Mouse (Mus musculus): ENCODE measurements around the gene Lekr1. TPM values are rescaled to one million over a fixed set of nuclear protein-coding genes. Genes with fewer than 3 reads are reported as not detected.
A peak's percentile ranks its signal among the peaks of the same experiment; 100 is the strongest.

Lekr1 gene
- total RNA-seq, 1 experiment from 2014 or later = 7.8 TPM

DNA sequence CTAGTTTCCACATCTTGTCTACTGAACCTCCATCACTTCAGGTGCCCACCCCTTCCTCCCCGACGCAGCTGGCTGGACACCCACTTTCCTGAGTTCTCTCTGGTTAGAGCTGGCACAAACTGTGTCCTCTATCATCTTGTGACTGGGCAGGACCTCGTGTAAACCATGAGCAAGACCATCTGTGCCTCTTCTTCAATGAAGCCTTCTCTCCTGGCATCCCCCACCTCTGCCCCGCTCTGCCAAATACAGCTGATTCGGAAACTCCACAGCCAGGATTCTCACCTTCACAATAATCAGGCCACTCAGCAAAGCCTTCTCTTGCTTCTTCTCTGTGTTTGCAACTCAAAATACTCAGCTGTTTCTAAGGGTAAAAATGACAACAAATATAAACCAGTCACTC is 161.4 kb downstream of the Lekr1 start:
- ATAC-seq (replicated peaks; ENCODE audit: low read depth, poor library complexity, severe bottlenecking) = no peak

DNA sequence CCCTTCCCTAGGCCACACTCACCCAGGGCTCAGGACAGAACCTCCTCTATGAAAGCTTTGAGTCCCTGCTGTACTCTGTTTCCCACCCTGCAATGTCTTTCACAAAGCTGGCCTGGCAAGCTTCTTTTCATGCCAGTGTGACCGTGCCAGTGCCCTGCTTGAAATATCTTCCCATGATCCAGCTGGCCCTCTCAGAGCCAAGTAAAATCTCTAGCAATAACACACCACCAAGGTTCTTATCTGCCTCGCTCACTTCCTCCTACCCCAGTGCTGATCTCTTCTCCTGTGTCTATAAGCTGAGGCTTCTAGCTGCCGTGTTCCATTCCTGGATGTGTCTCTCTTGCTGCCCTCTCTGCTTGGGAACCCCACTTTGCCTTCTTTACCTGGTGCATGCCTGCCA is 162.0 kb downstream of the Lekr1 start:
- peak; percentile 54; the same call in 1 of the 2 replicates for ATAC-seq (replicated peaks; ENCODE audit: low read depth, poor library complexity, severe bottlenecking)

DNA sequence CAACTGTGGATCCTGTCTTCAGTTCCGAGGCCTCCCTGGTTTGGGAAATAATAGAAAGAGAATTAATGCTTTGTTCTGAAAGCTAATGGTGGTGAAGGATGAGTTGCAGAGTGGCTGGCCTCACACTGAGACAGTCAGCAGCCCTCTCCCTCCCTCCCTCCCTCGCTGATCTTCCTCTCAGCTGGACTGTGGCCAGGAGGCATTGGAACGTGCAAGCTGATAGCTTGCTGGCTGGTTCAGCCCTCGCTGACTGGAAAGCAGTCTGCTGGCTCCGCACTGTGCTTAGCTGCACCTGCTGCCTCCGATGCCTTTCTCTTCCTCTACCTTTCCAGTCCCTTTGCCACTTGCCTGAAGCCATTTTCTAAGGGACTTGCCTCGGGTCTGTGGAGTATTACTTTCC is 163.2 kb downstream of the Lekr1 start:
- ATAC-seq (replicated peaks; ENCODE audit: low read depth, poor library complexity, severe bottlenecking) = peak; percentile 35; the same call in 1 of the 2 replicates

- 0 out of 2 replicates have a peak, but pooled peaks have one; percentile 38 for ATAC-seq (replicated peaks; ENCODE audit: low read depth, poor library complexity, severe bottlenecking)
Measured at GRCm38 (mm10) chr3:65829943-65830483, 164.0 kb downstream of the Lekr1 start.

DNA sequence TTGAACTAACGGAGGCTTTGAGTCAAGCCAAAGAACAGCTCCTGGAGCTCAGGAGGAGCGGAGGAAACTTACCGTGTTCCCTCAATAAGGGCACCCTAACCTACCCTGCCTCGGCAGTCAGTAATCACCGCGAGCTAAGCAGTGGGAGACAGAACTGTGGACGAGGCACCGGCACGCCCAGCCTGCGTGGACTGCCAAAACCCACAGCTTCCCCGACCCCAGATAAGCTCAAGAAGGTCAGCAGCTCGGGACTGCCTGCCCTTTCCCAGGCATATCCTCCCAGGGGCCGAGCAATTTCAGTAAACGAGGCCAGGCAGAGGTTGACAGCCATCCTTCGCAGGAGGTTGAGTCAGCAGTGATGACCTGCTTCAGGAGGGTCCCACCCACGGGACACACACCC is 164.8 kb downstream of the Lekr1 start:
- ATAC-seq (replicated peaks; ENCODE audit: low read depth, poor library complexity, severe bottlenecking) = no peak

- ATAC-seq (replicated peaks; ENCODE audit: low read depth, poor library complexity, severe bottlenecking) = no peak
Measured at GRCm38 (mm10) chr3:65832398-65832797, 166.4 kb downstream of the Lekr1 start.

DNA sequence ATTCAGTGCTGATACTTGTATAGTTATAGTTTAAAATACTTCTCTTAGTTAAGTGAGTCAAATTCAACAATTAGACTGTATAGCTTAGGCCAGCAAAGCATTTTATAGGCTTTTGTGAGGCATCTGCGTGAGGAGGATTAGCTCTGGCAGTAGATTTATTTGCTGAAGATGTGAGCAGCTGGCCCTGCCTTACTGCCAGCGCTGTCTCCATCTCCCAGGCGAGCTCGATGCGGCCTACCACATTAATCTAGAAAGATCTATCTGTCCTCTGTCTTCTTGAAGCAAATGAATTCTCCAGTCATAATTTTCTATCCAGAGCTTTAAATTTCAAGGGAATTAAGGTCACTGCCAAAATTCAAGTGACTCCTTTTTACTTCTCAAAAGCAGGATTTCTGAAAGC is 170.4 kb downstream of the Lekr1 start:
- no peak for ATAC-seq (replicated peaks; ENCODE audit: low read depth, poor library complexity, severe bottlenecking)

DNA sequence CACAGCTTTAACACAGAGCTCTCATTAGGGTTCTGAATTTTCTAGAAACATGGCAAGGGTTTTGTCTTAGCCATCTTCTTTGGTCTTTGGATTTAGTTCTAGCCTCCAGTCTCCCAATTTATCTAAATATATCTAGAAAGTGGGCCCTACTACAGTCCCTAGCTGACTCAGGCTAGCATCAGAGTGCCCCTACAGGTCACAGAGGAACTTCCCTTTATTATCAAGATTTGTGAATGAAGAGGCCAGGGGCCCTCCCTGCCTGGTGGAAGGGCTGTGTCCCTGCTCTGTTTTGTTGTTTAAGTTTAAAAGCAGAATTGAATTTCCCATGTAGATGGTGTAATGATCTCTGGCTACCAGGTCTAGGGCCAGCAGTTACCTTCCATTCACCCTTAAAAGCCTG is 173.6 kb downstream of the Lekr1 start:
- ATAC-seq (replicated peaks; ENCODE audit: low read depth, poor library complexity, severe bottlenecking) = peak; percentile 81

DNA sequence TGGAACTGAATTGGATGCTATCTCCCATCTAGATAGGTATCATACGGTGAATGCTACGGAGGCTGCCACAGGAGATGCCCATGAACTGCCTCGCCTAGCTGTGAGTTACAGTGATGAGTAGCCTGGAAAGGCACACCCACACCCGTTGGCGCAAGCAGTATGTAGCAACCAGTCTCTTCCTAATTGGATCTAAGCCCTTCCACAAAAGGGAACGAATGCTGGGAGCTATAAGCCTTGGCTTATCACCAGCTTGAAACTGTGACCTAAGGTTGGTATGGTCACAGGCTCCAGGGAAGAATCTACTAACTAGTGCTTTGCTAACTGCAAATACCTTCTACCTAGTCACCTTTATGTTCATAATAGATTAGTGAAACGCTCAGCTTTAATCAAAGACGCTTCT is 175.1 kb downstream of the Lekr1 start:
- no peak for ATAC-seq (replicated peaks; ENCODE audit: low read depth, poor library complexity, severe bottlenecking)

DNA sequence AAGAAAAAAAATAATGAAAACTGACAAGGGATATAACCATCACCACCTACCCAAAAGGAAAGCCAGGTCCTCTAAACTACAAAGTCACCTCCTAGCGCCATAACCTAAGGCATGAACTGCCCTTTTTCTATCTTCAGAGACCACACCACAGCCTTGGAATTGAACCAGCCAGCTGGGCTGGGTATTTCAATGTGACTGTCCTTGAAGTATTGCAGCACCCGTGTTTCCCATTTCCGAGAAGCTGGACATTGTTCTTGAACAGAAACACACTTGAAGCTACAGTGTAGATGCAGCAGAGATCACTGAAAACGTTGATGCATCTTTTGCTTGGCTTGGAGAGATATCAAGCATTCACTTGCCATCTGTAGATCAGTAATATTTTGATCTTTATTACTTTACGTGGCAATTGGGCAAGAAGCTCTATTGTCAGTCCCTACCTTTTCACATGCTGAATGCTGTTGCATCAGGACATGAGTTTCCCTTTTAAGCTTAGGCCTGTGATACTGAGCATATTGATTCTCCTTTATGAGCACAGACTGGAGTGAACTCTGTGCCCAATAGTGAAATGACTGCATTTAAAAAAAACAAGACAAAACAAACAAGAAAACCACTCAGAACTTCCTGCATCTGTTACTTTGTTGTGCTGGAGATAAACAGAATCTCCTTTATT is 176.6 kb downstream of the Lekr1 start:
- ATAC-seq (replicated peaks; ENCODE audit: low read depth, poor library complexity, severe bottlenecking) = no peak

DNA sequence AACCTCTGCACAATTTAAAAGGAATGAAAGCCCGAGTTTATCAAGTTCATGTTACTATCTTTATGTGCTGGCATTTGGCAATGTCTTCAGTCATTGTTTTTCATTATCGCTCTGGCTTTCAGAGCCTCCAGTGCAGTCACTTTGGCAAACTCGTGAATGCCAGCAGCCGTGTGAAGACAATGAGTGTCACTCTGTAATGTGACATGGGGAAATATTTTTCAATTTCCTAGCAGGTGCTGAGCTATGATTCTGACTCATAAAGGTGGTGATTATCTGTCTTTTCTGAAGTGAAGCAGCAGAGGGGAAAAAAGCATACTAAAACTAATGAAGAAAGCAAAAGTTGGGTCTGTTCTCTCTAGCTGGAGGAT is 177.1 kb downstream of the Lekr1 start:
- no peak for ATAC-seq (replicated peaks; ENCODE audit: low read depth, poor library complexity, severe bottlenecking)

DNA sequence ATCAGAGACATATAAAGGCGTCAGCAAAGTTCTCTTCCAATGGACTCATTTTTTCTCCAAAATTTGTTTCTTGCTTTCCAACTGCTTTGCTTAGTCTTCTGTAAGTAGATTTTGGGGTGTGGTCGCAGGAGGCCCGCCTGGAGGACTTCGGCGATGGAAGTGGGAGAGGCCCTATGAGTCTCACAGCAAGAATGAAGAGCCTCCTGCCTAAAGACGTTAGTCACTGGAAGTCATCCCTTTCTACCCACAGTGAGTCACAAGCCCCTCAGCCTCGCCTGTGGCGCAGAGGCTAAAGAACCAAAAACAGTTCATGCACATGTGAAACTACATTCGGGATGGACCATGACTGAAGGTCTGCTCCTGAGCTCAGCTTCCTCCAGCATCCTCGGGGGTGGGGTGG is 178.3 kb downstream of the Lekr1 start:
- ATAC-seq (replicated peaks; ENCODE audit: low read depth, poor library complexity, severe bottlenecking) = no peak

GRCm38 (mm10) chr3:65844851-65845552 is 179.0 kb downstream of the Lekr1 start:
- no peak for ATAC-seq (replicated peaks; ENCODE audit: low read depth, poor library complexity, severe bottlenecking)

GRCm38 (mm10) chr3:65847158-65847787 is 181.2 kb downstream of the Lekr1 start:
- ATAC-seq (replicated peaks; ENCODE audit: low read depth, poor library complexity, severe bottlenecking) = peak; percentile 67

- ATAC-seq (replicated peaks; ENCODE audit: low read depth, poor library complexity, severe bottlenecking) = no peak
Measured at GRCm38 (mm10) chr3:65853746-65854145, 187.7 kb downstream of the Lekr1 start.

GRCm38 (mm10) chr3:65855521-65855920 is 189.5 kb downstream of the Lekr1 start:
- ATAC-seq (replicated peaks; ENCODE audit: low read depth, poor library complexity, severe bottlenecking) = no peak

DNA sequence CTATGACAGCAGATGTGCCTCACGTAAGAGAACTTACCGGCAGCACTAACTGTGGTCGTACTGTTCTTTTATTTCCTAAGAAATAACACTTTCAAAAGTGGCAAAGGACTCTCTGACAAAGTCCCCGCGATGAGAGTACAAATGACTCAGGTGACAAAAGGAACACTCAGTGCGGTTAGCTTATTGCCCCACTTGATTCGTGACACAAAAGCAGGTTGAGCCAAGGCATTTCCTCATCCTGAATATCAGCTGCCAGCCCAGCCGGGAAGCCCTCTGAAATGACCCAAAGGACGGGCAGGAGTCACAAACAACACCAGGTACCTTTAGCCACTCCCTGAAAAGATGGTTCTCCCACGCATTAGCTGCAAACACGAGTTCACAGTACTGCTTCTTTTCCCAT is 192.1 kb downstream of the Lekr1 start:
- no peak for ATAC-seq (replicated peaks; ENCODE audit: low read depth, poor library complexity, severe bottlenecking)

- ATAC-seq (replicated peaks; ENCODE audit: low read depth, poor library complexity, severe bottlenecking) = no peak
Measured at GRCm38 (mm10) chr3:65858741-65859348, 192.8 kb downstream of the Lekr1 start.

GRCm38 (mm10) chr3:65859750-65860149 is 193.7 kb downstream of the Lekr1 start:
- no peak for ATAC-seq (replicated peaks; ENCODE audit: low read depth, poor library complexity, severe bottlenecking)

DNA sequence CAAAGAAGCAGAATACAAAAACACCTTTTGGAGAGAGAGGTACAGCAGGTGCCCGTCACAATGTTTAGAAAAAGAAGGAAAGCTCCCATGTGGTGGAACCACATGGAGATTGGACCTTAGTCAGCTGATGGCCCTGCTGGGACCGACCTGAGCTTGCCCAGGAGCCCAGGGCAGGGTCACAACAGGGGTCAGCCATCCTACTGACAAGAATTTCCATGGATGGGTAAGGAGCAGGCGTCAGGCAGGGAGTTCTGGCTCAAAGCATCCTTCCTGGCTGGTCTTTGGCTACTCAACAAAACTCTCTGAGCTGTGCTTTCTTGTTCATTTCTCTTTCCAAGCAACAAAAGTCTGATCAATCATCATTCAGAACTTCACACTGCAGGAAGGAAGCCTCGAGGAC is 194.9 kb downstream of the Lekr1 start:
- ATAC-seq (replicated peaks; ENCODE audit: low read depth, poor library complexity, severe bottlenecking) = no peak

- peak; percentile 33; the same call in 1 of the 2 replicates for ATAC-seq (replicated peaks; ENCODE audit: low read depth, poor library complexity, severe bottlenecking)
Measured at GRCm38 (mm10) chr3:65861471-65861881, 195.4 kb downstream of the Lekr1 start.
